Comparison of ENCODE assay signal across 12 mouse cellular contexts in the genomic region with DNA sequence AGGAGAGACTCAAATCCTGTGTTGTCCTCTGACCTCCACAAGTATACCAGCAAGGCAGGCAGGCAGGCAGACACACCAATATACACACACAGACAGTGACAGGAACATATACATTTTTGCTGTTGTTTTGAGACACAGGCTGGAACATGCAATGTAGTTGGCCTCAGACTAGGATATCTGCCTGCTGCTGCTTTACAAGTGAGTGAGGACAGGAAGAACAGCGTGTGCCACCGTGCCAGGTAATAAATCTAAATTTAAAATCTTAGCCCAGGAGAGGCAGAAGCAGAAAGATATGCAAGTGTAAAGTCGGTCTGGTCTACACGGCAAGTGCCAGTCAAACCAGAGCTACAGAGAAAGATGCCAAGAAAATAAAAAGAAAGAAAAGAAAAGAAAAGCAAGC. TPM values are rescaled to one million over a fixed set of nuclear protein-coding genes. Genes with fewer than 3 reads are reported as not detected.
DNase-seq lines count a peak whose midpoint lies in the region; ATAC-seq and TF ChIP-seq lines count a peak whose summit lies in the region.
"Had no signal": no experiment of that assay in that cellular context is flagged by ENCODE, and none has a peak within 500 bp of the region (broad histone marks: within the 10 kb centered on the region; RNA-seq: fewer than 3 reads in every experiment).

No protein-coding gene starts in this region.

- TF ChIP-seq EP300 in ES-Bruce4 (IDR thresholded peaks at IDR 0.05; ENCODE audit: insufficient read depth, low read depth, low read length), result no peak
- TF ChIP-seq EP300 in liver, embryonic 14.5 days (IDR thresholded peaks at IDR 0.05; ENCODE audit: low read depth), result no peak

- peak overlapping the region; percentile 85 for H3K4me2 ChIP-seq in liver, embryonic 14.5 days (ENCODE audit: low read depth)

- peaks cover 4% of the 10 kb centered on the region for H3K4me1 ChIP-seq in ES-Bruce4 (ENCODE audit: control insufficient read depth, insufficient read depth, low read length)
- peaks cover 14 to 26% of the 10 kb centered on the region in 2 experiments for H3K4me1 ChIP-seq in liver, embryonic 14.5 days (replicated peaks; ENCODE audit: control insufficient read depth in 2 of 2, insufficient read depth in 2 of 2, low read length in 1 of 2)

- 58% methylated on average over 4 of the region's 4 CpGs for WGBS in liver, embryonic 14.5 days (ENCODE audit: insufficient replicate concordance)

- no peak overlapping the region for H3K4me3 ChIP-seq in ES-Bruce4 (ENCODE audit: low read depth, low read length)
- H3K4me3 ChIP-seq in liver, embryonic 14.5 days (ENCODE audit: insufficient read depth in 1 of 2, low read depth in 2 of 2, low read length in 2 of 2), result no peak overlapping the region

- no peak for ATAC-seq in liver, embryonic 14.5 days (ENCODE audit: insufficient read depth)
- ATAC-seq: inflammation-experienced regulatory T-cells, adult 6 months had no signal

- DNase-seq in adrenal gland, adult (ENCODE audit: inconsistent age in 2 of 2, low spot score in 1 of 2), result peak; percentile 64 to 68
- no peak for DNase-seq in adrenal gland, adult 18-20 months (ENCODE audit: low spot score in 2 of 2)
- DNase-seq in kidney, adult 18-20 months, result peak; percentile 25
- no peak for DNase-seq in kidney, adult 11 months
- no peak for DNase-seq in liver, embryonic 14.5 days (ENCODE audit: low read depth in 3 of 3, low spot score in 3 of 3)
- no peak for DNase-seq in ovary, postnatal 14 days (ENCODE audit: low spot score)
- DNase-seq in cerebellum, postnatal 36 days, result no peak
- DNase-seq: lung, postnatal 36 days; retina, postnatal 1 day; thymus, postnatal 4 days had no signal

- no peak for TF ChIP-seq CTCF in ES-Bruce4 (IDR thresholded peaks at IDR 0.05; ENCODE audit: low read depth, low read length)
- no peak for TF ChIP-seq CTCF in liver, embryonic 14.5 days (IDR thresholded peaks at IDR 0.05; ENCODE audit: low read depth)

- no peak for TF ChIP-seq POLR2A in ES-Bruce4 (IDR thresholded peaks at IDR 0.05; ENCODE audit: insufficient read depth, low read length)

- H3K9me3 ChIP-seq in ES-Bruce4 (replicated peaks; ENCODE audit: control insufficient read depth, insufficient read depth, low read length, poor library complexity, severe bottlenecking), result no peaks in the 10 kb centered on the region
- no peaks in the 10 kb centered on the region for H3K9me3 ChIP-seq in liver, embryonic 14.5 days (ENCODE audit: control insufficient read depth, low read length)

- no peak overlapping the region for H3K27ac ChIP-seq in ES-Bruce4 (ENCODE audit: insufficient read depth, low read length)
- no peak overlapping the region; the same call in 1 of the 2 replicates for H3K27ac ChIP-seq in liver, embryonic 14.5 days

- H3K36me3 ChIP-seq in ES-Bruce4 (ENCODE audit: control insufficient read depth, insufficient read depth, low read length, poor library complexity, severe bottlenecking), result no peaks in the 10 kb centered on the region
- H3K36me3 ChIP-seq in liver, embryonic 14.5 days (replicated peaks; ENCODE audit: control insufficient read depth, insufficient read depth, low read depth), result no peaks in the 10 kb centered on the region

- no peaks in the 10 kb centered on the region for H3K27me3 ChIP-seq in ES-Bruce4 (ENCODE audit: control insufficient read depth, insufficient read depth, low read length, poor library complexity, severe bottlenecking)
- no peaks in the 10 kb centered on the region for H3K27me3 ChIP-seq in liver, embryonic 14.5 days (ENCODE audit: control insufficient read depth, insufficient read depth, low read length)

- peak overlapping the region; percentile 100; the same call in 1 of the 2 replicates for H3K9ac ChIP-seq in ES-Bruce4 (ENCODE audit: low read depth, poor library complexity, severe bottlenecking)
- no peak overlapping the region; the same call in none of the 2 replicates for H3K9ac ChIP-seq in liver, embryonic 14.5 days (replicated peaks)

RNA-seq across cellular contexts. Expression of a gene that starts 2.2 kb away (rescaled TPM):
- total RNA-seq in adrenal gland, adult 18-20 months (2021), result 10 to 100 TPM; 15.7 to 18.0 TPM
- polyA plus RNA-seq in ES-Bruce4 (2011; ENCODE audit: insufficient read depth, insufficient read length, low read depth, missing spikeins), result 23.8 and 25.9 TPM in 2 replicates
- 6.3 and 8.1 TPM in 2 replicates for polyA plus RNA-seq in liver, embryonic 14.5 days (2012; rRNA removed)
- 9.9 and 12.2 TPM in 2 replicates for polyA plus RNA-seq in liver, embryonic 14.5 days (2014; fragmentation: Nextera tagmentation; extraction: Ambion mirVana)

RNA-seq across cellular contexts. Expression of a gene that starts 14.9 kb away (rescaled TPM):
- 10 to 100 TPM; 30.7 to 37.8 TPM for total RNA-seq in adrenal gland, adult 18-20 months (2021)
- 34.3 and 35.2 TPM in 2 replicates for polyA plus RNA-seq in ES-Bruce4 (2011; ENCODE audit: insufficient read depth, insufficient read length, low read depth, missing spikeins)
- 10.4 and 24.5 TPM in 2 replicates for polyA plus RNA-seq in liver, embryonic 14.5 days (2012; rRNA removed)
- 48.7 and 49.5 TPM in 2 replicates for polyA plus RNA-seq in liver, embryonic 14.5 days (2014; fragmentation: Nextera tagmentation; extraction: Ambion mirVana)

RNA-seq across cellular contexts. Expression of a gene that starts 43.9 kb away (rescaled TPM):
- 1 to 10 TPM; 1.4 to 1.6 TPM for total RNA-seq in adrenal gland, adult 18-20 months (2021)
- 0.90 TPM in 1 of 2 replicates, not detected in the other for polyA plus RNA-seq in ES-Bruce4 (2011; ENCODE audit: insufficient read depth, insufficient read length, low read depth, missing spikeins)
- polyA plus RNA-seq in liver, embryonic 14.5 days (2012; rRNA removed), result 0.33 and 0.47 TPM in 2 replicates
- polyA plus RNA-seq in liver, embryonic 14.5 days (2014; fragmentation: Nextera tagmentation; extraction: Ambion mirVana), result 0.25 and 0.27 TPM in 2 replicates

RNA-seq across cellular contexts. Expression of a gene that starts 47.1 kb away (rescaled TPM):
- total RNA-seq in adrenal gland, adult 18-20 months (2021), result 10 to 100 TPM; 55.7 to 60.1 TPM
- 88.7 and 91.1 TPM in 2 replicates for polyA plus RNA-seq in ES-Bruce4 (2011; ENCODE audit: insufficient read depth, insufficient read length, low read depth, missing spikeins)
- polyA plus RNA-seq in liver, embryonic 14.5 days (2012; rRNA removed), result 5.5 and 8.5 TPM in 2 replicates
- 29.3 and 31.7 TPM in 2 replicates for polyA plus RNA-seq in liver, embryonic 14.5 days (2014; fragmentation: Nextera tagmentation; extraction: Ambion mirVana)

Comparison
In these comparisons a context has a peak if more than half of its experiments do, and no peak if none do; other contexts are left out.
1. DNase-seq: peak in adrenal gland, adult (2 of 2) and kidney, adult 18-20 months (single experiment); none in adrenal gland, adult 18-20 months (0 of 2), kidney, adult 11 months (single experiment), liver, embryonic 14.5 days (0 of 3), ovary, postnatal 14 days (single experiment) and cerebellum, postnatal 36 days (0 of 2).